Mouse (Mus musculus): ENCODE measurements around the gene Kpna7. TPM values are rescaled to one million over a fixed set of nuclear protein-coding genes. Genes with fewer than 3 reads are reported as not detected.
"Not testable (repeated sequence)": the region's sequence is repeated elsewhere in the genome, so short reads cannot be mapped to it uniquely, and the experiment has no call there.

Gene Kpna7
- polyA plus RNA-seq, 1 experiment from 2014 or later, result not detected

- Histone ChIP-seq H3K9ac (ENCODE audit: low read length) (no peak overlapping the region), H3K27ac (ENCODE audit: low read depth, low read length) (no peak overlapping the region), H3K4me2 (ENCODE audit: low read depth, low read length, severe bottlenecking) (peak overlapping the region; percentile 68; the same call in 1 of the 2 replicates), H3K36me3 (ENCODE audit: control insufficient read depth, insufficient read depth, low read length) (peaks cover 5% of the 10 kb centered on the region; the same call in 1 of the 2 replicates), H3K4me3 (ENCODE audit: low read depth, low read length) (0 out of 2 replicates have a peak overlapping the region, but pooled peaks have one; percentile 47), H3K27me3 (ENCODE audit: control insufficient read depth, insufficient read depth, low read length) (peaks cover 9% of the 10 kb centered on the region; the same call in 1 of the 2 replicates), H3K4me1 (replicated peaks; ENCODE audit: control insufficient read depth, insufficient read depth, low read length) (0 out of 2 replicates have a peak, but pooled peaks cover 4% of the 10 kb centered on the region), H3K9me3 (ENCODE audit: control insufficient read depth, low read length) (no peaks in the 10 kb centered on the region)
- 45% methylated on average over 2 of the region's 2 CpGs for WGBS
- no peak for DNase-seq (ENCODE audit: low spot score)
- no peak for ATAC-seq (replicated peaks; ENCODE audit: low FRiP score)
Observed at GRCm38 (mm10) chr5:145113416-145113815, 29.6 kb upstream of the Kpna7 start.

DNA sequence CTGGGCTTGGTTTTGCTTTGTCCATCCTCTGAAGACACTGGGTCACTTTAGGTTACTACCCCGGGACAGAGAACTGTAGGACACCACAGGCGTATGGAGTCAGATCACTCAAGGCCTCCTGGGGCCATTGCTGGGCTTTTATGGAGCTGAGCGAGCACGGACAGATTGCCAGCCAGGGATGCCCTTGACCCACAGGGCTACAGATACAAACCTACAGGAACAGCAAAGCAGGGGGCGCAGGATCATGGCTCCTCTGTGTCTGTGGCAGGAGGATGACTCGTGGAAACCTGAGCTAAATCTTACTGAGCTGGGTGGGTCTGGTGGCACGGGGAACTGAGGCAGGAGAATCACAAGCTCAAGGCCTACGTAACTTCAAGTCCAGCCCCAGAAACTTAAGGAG, 28.7 kb upstream of the Kpna7 start:
- 84% methylated on average over 8 of the region's 8 CpGs for WGBS
- no peak for ATAC-seq (replicated peaks; ENCODE audit: low FRiP score)

GRCm38 (mm10) chr5:145110401-145110800, 26.6 kb upstream of the Kpna7 start:
- Histone ChIP-seq H3K4me3 (ENCODE audit: low read depth, low read length) (no peak overlapping the region), H3K4me2 (ENCODE audit: low read depth, low read length, severe bottlenecking) (no peak overlapping the region), H3K27ac (ENCODE audit: low read depth, low read length) (no peak overlapping the region), H3K9ac (ENCODE audit: low read length) (no peak overlapping the region), H3K9me3 (ENCODE audit: control insufficient read depth, low read length) (no peaks in the 10 kb centered on the region), H3K27me3 (ENCODE audit: control insufficient read depth, insufficient read depth, low read length) (peaks cover 9% of the 10 kb centered on the region; the same call in 1 of the 2 replicates), H3K4me1 (replicated peaks; ENCODE audit: control insufficient read depth, insufficient read depth, low read length) (0 out of 2 replicates have a peak, but pooled peaks cover 4% of the 10 kb centered on the region), H3K36me3 (ENCODE audit: control insufficient read depth, insufficient read depth, low read length) (peaks cover 11% of the 10 kb centered on the region)
- ATAC-seq (replicated peaks; ENCODE audit: low FRiP score) (no peak), DNase-seq (ENCODE audit: low spot score) (no peak)
- 90% methylated on average over 6 of the region's 6 CpGs for WGBS

More for the DNA sequence above, 28.7 kb upstream of the Kpna7 start:
- Histone ChIP-seq H3K27ac (ENCODE audit: low read depth, low read length) (no peak overlapping the region), H3K4me1 (replicated peaks; ENCODE audit: control insufficient read depth, insufficient read depth, low read length) (0 out of 2 replicates have a peak, but pooled peaks cover 4% of the 10 kb centered on the region), H3K27me3 (ENCODE audit: control insufficient read depth, insufficient read depth, low read length) (peaks cover 9% of the 10 kb centered on the region; the same call in 1 of the 2 replicates), H3K9me3 (ENCODE audit: control insufficient read depth, low read length) (no peaks in the 10 kb centered on the region), H3K36me3 (ENCODE audit: control insufficient read depth, insufficient read depth, low read length) (peaks cover 7% of the 10 kb centered on the region; the same call in 1 of the 2 replicates), H3K4me2 (ENCODE audit: low read depth, low read length, severe bottlenecking) (no peak overlapping the region), H3K9ac (ENCODE audit: low read length) (no peak overlapping the region), H3K4me3 (ENCODE audit: low read depth, low read length) (no peak overlapping the region)
- no peak for DNase-seq (ENCODE audit: low spot score)

DNA sequence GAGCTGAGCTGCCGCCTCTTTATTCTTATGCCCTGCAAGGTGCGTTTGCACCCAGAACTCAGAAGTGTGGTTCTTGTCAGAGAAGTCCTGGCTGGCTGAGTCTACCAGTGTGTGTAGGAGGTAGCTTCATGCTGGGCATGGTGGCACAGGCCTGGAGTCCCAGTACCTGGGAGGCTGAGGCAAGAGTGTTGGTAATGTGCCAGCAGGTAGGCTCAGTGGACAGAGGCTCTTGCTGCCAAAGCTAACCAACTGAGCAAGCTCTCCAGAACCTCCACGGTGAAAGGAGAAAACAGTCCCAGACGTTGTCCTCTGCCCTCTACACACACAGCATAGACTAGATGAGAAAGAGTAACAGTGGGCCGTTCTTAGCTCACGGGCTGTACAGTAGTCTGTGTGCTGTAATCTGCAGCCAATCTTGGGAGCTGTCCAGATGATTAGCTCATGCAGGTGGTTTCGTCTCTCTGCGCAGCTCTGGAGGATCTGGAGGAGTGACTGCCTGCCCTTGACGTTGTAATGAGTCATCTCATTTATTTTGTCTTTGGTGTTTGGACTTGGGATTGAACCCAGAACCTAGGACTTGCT, 22.0 kb upstream of the Kpna7 start:
- Histone ChIP-seq H3K4me2 (ENCODE audit: low read depth, low read length, severe bottlenecking) (no peak overlapping the region), H3K27me3 (ENCODE audit: control insufficient read depth, insufficient read depth, low read length) (no peaks in the 10 kb centered on the region), H3K4me3 (ENCODE audit: low read depth, low read length) (no peak overlapping the region), H3K36me3 (ENCODE audit: control insufficient read depth, insufficient read depth, low read length) (peaks cover 25% of the 10 kb centered on the region), H3K9ac (ENCODE audit: low read length) (no peak overlapping the region), H3K4me1 (replicated peaks; ENCODE audit: control insufficient read depth, insufficient read depth, low read length) (no peaks in the 10 kb centered on the region), H3K9me3 (ENCODE audit: control insufficient read depth, low read length) (no peaks in the 10 kb centered on the region), H3K27ac (ENCODE audit: low read depth, low read length) (no peak overlapping the region)
- ATAC-seq (replicated peaks; ENCODE audit: low FRiP score) (no peak), DNase-seq (ENCODE audit: low spot score) (no peak)
- WGBS, result 96% methylated on average over 9 of the region's 9 CpGs

- Histone ChIP-seq H3K4me1 (replicated peaks; ENCODE audit: control insufficient read depth, insufficient read depth, low read length) (no peaks in the 10 kb centered on the region), H3K27me3 (ENCODE audit: control insufficient read depth, insufficient read depth, low read length) (no peaks in the 10 kb centered on the region), H3K36me3 (ENCODE audit: control insufficient read depth, insufficient read depth, low read length) (peaks cover 24% of the 10 kb centered on the region), H3K9me3 (ENCODE audit: control insufficient read depth, low read length) (no peaks in the 10 kb centered on the region), H3K4me2 (ENCODE audit: low read depth, low read length, severe bottlenecking) (no peak overlapping the region), H3K27ac (ENCODE audit: low read depth, low read length) (no peak overlapping the region), H3K9ac (ENCODE audit: low read length) (no peak overlapping the region), H3K4me3 (ENCODE audit: low read depth, low read length) (no peak overlapping the region)
- 88% methylated on average over 9 of the region's 9 CpGs for WGBS
- ATAC-seq (replicated peaks; ENCODE audit: low FRiP score) (no peak), DNase-seq (ENCODE audit: low spot score) (no peak)
Observed at GRCm38 (mm10) chr5:145104328-145104727, 20.5 kb upstream of the Kpna7 start.

GRCm38 (mm10) chr5:145102706-145103105, 18.9 kb upstream of the Kpna7 start:
- Histone ChIP-seq H3K36me3 (ENCODE audit: control insufficient read depth, insufficient read depth, low read length) (peaks cover 21% of the 10 kb centered on the region), H3K27me3 (ENCODE audit: control insufficient read depth, insufficient read depth, low read length) (no peaks in the 10 kb centered on the region), H3K9ac (ENCODE audit: low read length) (no peak overlapping the region), H3K27ac (ENCODE audit: low read depth, low read length) (no peak overlapping the region), H3K4me3 (ENCODE audit: low read depth, low read length) (no peak overlapping the region), H3K4me2 (ENCODE audit: low read depth, low read length, severe bottlenecking) (no peak overlapping the region), H3K9me3 (ENCODE audit: control insufficient read depth, low read length) (no peaks in the 10 kb centered on the region), H3K4me1 (replicated peaks; ENCODE audit: control insufficient read depth, insufficient read depth, low read length) (no peaks in the 10 kb centered on the region)
- whole genome bisulfite sequencing, result 95% methylated on average over 4 of the region's 4 CpGs
- DNase-seq (ENCODE audit: low spot score), result no peak
- no peak for ATAC-seq (replicated peaks; ENCODE audit: low FRiP score)

GRCm38 (mm10) chr5:145101451-145101850, 17.6 kb upstream of the Kpna7 start:
- H3K9ac ChIP-seq (ENCODE audit: low read length); H3K27ac ChIP-seq (ENCODE audit: low read depth, low read length); H3K9me3 ChIP-seq (ENCODE audit: control insufficient read depth, low read length); H3K4me2 ChIP-seq (ENCODE audit: low read depth, low read length, severe bottlenecking); H3K4me1 ChIP-seq (replicated peaks; ENCODE audit: control insufficient read depth, insufficient read depth, low read length); ATAC-seq (replicated peaks; ENCODE audit: low FRiP score); H3K4me3 ChIP-seq (ENCODE audit: low read depth, low read length); DNase-seq (ENCODE audit: low spot score); H3K27me3 ChIP-seq (ENCODE audit: control insufficient read depth, insufficient read depth, low read length): not testable (repeated sequence)
- WGBS, result 96% methylated on average over 11 of the region's 11 CpGs
- H3K36me3 ChIP-seq (ENCODE audit: control insufficient read depth, insufficient read depth, low read length), result peaks cover 16% of the 10 kb centered on the region

DNA sequence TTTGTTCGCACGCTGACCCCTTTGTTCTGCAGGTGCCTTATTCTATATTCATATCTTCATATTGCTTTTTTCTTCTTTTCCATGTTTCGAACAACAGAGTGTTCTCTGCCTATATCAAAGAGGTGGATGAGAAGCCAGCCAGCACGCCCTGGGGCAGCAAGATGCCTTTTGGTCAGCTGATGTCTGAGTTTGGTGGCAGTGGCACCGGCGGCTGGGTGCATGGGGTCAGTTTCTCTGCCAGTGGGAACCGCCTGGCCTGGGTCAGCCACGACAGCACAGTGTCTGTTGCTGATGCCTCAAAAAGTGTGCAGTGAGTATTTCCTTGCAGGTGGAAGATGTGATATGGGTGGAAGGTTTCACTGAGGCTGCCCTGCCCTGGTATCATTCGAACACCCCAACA, 17.1 kb upstream of the Kpna7 start:
- H3K9me3 ChIP-seq (ENCODE audit: control insufficient read depth, low read length), result no peaks in the 10 kb centered on the region
- H3K36me3 ChIP-seq (ENCODE audit: control insufficient read depth, insufficient read depth, low read length), result peaks cover 16% of the 10 kb centered on the region
- H3K4me1 ChIP-seq (replicated peaks; ENCODE audit: control insufficient read depth, insufficient read depth, low read length), result no peaks in the 10 kb centered on the region
- no peaks in the 10 kb centered on the region for H3K27me3 ChIP-seq (ENCODE audit: control insufficient read depth, insufficient read depth, low read length)
- WGBS, result 97% methylated on average over 9 of the region's 9 CpGs
- H3K9ac ChIP-seq (ENCODE audit: low read length), result no peak overlapping the region
- no peak overlapping the region for H3K4me2 ChIP-seq (ENCODE audit: low read depth, low read length, severe bottlenecking)
- H3K4me3 ChIP-seq (ENCODE audit: low read depth, low read length), result no peak overlapping the region
- ATAC-seq (replicated peaks; ENCODE audit: low FRiP score) (no peak), DNase-seq (ENCODE audit: low spot score) (no peak)
- H3K27ac ChIP-seq (ENCODE audit: low read depth, low read length), result no peak overlapping the region

GRCm38 (mm10) chr5:145098340-145098821, 14.6 kb upstream of the Kpna7 start:
- no peaks in the 10 kb centered on the region for H3K9me3 ChIP-seq (ENCODE audit: control insufficient read depth, low read length)
- H3K4me1 ChIP-seq (replicated peaks; ENCODE audit: control insufficient read depth, insufficient read depth, low read length), result no peaks in the 10 kb centered on the region
- DNase-seq (ENCODE audit: low spot score) (no peak), ATAC-seq (replicated peaks; ENCODE audit: low FRiP score) (no peak)
- no peak overlapping the region for H3K4me3 ChIP-seq (ENCODE audit: low read depth, low read length)
- peaks cover 16% of the 10 kb centered on the region for H3K36me3 ChIP-seq (ENCODE audit: control insufficient read depth, insufficient read depth, low read length)
- H3K27me3 ChIP-seq (ENCODE audit: control insufficient read depth, insufficient read depth, low read length), result no peaks in the 10 kb centered on the region
- H3K4me2 ChIP-seq (ENCODE audit: low read depth, low read length, severe bottlenecking), result no peak overlapping the region
- H3K9ac ChIP-seq (ENCODE audit: low read length), result no peak overlapping the region
- WGBS, result 95% methylated on average over 10 of the region's 10 CpGs
- no peak overlapping the region for H3K27ac ChIP-seq (ENCODE audit: low read depth, low read length)
